Mouse (Mus musculus) liver, embryonic 15.5 days (tissue): ENCODE data around the gene Srsf3. TPM values are rescaled to one million over a fixed set of nuclear protein-coding genes. Genes with fewer than 3 reads are reported as not detected.

Experiments used
- ATAC-seq: fragments of 200-750 bp; cut with Nextera tagmentation; 2 replicates; pipeline ENCODE4 v1.8.0; 2017; ENCODE audit warnings: moderate number of reproducible peaks, mild to moderate bottlenecking, moderate library complexity; ENCODE audit not compliant: insufficient read depth
- H3K27ac ChIP-seq: fragments of 300-500 bp; sonication (generic); replicated peaks from 2 replicates; pipeline ENCODE4 v1.5.1; 2015; ENCODE audit warnings: mild to moderate bottlenecking, inconsistent platforms
- H3K27me3 ChIP-seq: fragments of 300-500 bp; sonication (generic); 2 replicates; pipeline ENCODE4 v1.6.1; 2015; ENCODE audit warnings: mild to moderate bottlenecking, inconsistent platforms
- H3K36me3 ChIP-seq: fragments of 300-500 bp; sonication (generic); replicated peaks from 2 replicates; pipeline ENCODE4 v1.6.1; 2015; ENCODE audit warnings: moderate library complexity, mild to moderate bottlenecking, inconsistent platforms
- H3K4me1 ChIP-seq: fragments of 300-500 bp; sonication (generic); replicated peaks from 2 replicates; pipeline ENCODE4 v1.6.1; 2015; ENCODE audit warnings: inconsistent platforms
- H3K4me2 ChIP-seq: fragments of 300-500 bp; sonication (generic); 2 replicates; pipeline ENCODE4 v1.6.1; 2015; ENCODE audit warnings: moderate library complexity, mild to moderate bottlenecking, inconsistent platforms
- H3K4me3 ChIP-seq: fragments of 300-500 bp; sonication (generic); replicated peaks from 2 replicates; pipeline ENCODE4 v1.5.1; 2015; ENCODE audit warnings: mild to moderate bottlenecking, inconsistent platforms
- H3K9ac ChIP-seq: fragments of 300-500 bp; sonication (generic); 2 replicates; pipeline ENCODE4 v1.6.1; 2015; ENCODE audit warnings: moderate library complexity, mild to moderate bottlenecking, inconsistent platforms
- H3K9me3 ChIP-seq: fragments of 300-500 bp; sonication (generic); replicated peaks from 2 replicates; pipeline ENCODE4 v1.6.1; 2016; ENCODE audit warnings: inconsistent platforms
- WGBS: fragments of 180-500 bp; shearing (Covaris S2); methylation state at CpG from one replicate; pipeline ENCODE4 v1.1.7; 2015; ENCODE audit warnings: mixed read lengths; ENCODE audit not compliant: insufficient replicate concordance; 5-methylcytosine and 5-hydroxymethylcytosine counted together
- polyA plus RNA-seq: library from polyadenylated mRNA; unstranded; fragments of >200 nt; fragmentation: Nextera tagmentation; extraction: Ambion mirVana; gene quantifications from 2 replicates; pipeline ENCODE4 v1.2.1, GENCODE M21; 2015

The Srsf3 gene
- polyA plus RNA-seq, 1 experiment from 2014 or later, result 215 TPM

DNA sequence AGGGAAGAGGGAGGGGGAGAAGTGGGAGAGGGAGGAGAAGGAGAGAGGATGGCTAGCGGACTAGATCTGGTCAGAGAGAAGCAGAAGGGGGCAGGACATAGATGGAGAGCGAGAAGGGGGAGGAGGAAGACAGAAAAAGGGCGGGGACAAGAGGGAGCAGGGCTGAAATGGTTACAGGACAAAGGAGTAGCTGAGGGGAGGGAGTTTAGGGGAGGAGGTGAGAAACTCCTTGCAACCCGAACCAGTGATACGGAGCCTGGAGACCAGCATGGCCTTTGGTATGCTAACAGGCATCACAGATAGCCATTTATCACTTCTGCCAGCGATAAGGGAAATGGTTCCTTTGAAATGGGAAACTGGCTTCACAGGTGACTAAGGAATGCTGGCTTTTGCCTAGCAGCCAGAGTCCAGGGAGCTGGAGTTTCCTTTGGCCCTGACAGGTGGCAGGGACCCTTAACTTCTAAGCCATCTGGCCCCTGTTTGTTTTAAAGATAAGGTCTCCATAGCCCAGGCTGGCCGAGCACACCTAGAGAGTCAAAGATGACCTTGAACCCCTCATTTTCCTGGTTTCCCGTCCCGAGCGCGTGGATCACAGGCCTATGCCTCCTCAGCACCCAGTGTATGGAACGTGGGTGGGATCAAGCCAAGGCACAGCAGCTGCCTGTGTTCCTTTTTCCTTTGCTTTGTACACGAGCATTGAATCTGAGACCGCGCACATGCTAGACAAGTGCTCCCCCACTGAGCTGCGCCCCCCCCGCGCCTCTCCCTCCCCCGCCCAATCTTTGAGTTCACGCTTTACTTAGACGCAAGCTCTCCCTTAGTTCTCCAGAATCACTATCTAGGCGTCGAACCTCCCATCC lies 48.6 kb downstream of the Srsf3 start:
- Histone ChIP-seq H3K27me3 (peaks cover 58% of the 10 kb centered on the region), H3K9ac (no peak overlapping the region), H3K4me3 (no peak overlapping the region), H3K27ac (no peak overlapping the region), H3K36me3 (no peaks in the 10 kb centered on the region), H3K9me3 (no peaks in the 10 kb centered on the region), H3K4me2 (peak overlapping the region; percentile 49), H3K4me1 (peaks cover 27% of the 10 kb centered on the region)
- ATAC-seq, result no peak
- WGBS, result 9% methylated on average over 23 of the region's 23 CpGs

DNA sequence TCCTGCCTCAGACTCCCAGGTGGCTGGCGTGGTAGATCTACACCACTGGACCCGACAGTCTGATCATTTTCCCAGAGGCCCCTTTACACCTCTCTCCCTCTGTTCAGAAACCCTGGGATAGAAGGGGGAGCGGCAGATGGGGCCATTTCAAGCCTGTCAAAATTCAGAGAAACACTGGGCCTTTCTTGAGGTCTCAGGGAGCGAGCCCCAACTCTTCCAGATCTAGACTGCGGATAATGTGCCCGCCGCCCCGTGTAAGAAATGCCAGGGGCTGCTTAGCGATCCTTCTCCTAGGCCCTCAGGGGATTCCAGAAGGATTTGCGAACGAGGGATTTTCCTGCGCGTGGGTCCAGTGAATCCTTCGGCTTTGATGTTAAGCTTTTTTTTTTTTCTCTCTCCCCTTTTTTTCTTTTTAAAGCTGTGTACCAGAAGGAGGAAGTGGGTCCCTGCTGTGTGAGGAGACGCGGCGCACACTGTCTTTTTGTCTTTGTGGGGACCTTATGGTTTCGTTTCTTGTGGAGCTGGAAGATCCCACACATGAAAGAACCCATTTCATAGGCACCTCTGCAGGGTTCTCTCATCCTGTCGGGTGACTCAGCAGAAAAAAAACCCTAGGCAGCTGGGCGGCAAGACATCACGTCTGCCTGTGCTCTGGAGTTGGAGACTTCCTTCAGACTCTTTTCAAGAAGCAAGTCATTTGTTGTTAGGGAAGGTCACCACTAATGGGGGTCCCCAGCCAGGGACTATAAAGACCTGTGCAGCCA lies 49.4 kb downstream of the Srsf3 start:
- Histone ChIP-seq H3K27me3 (peaks cover 54% of the 10 kb centered on the region), H3K4me2 (peak overlapping the region; percentile 49), H3K9ac (no peak overlapping the region), H3K4me1 (peaks cover 27% of the 10 kb centered on the region), H3K9me3 (no peaks in the 10 kb centered on the region), H3K4me3 (peak overlapping the region; percentile 14; the same call in 1 of the 2 replicates), H3K27ac (no peak overlapping the region), H3K36me3 (no peaks in the 10 kb centered on the region)
- ATAC-seq, result no peak
- WGBS, result 9% methylated on average over 21 of the region's 21 CpGs

DNA sequence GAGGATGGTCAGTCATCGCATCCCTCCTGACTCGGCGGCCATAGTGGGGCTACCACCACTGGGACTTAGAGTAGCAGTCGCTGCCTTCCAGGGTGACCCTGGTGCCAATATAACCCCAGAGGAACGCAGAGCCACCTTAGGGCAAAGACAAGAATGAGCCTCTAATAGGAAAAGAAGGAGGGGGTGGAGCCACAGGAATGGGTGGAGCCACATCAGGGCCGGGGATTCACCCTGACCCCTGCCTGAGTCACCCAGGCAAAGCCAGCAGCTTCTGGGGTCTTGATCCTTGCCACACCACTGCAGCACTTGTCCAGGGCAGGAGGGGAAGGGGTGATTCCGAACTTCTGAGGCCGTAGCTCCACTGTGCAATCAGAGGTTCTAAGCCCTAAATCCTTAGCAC lies 51.2 kb downstream of the Srsf3 start:
- WGBS, result 80% methylated on average over 8 of the region's 8 CpGs
- no peak overlapping the region for H3K27ac ChIP-seq

DNA sequence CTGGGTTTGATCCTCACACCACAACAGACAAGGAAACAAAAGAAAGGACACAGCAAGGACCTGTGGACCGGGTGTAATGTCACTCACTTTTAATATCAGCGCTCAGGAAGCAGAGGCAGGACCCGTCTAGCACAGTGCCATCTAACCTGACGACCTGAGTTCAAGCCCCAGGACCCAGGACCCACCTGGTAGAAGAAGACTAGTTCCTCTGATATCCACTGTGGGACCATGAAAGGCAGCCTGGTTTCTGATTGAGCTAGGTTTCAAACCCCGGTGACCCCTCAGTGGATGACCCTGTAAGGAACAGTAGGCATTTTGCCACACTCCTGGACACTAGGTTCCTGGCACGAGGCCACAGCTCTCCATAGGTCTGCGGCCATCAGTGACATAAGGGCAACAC lies 52.2 kb downstream of the Srsf3 start:
- Histone ChIP-seq H3K36me3 (no peaks in the 10 kb centered on the region), H3K27me3 (peaks cover 28% of the 10 kb centered on the region), H3K4me3 (no peak overlapping the region), H3K4me1 (peaks cover 17% of the 10 kb centered on the region), H3K27ac (no peak overlapping the region), H3K9ac (no peak overlapping the region), H3K9me3 (no peaks in the 10 kb centered on the region), H3K4me2 (no peak overlapping the region)
- 79% methylated on average over 7 of the region's 7 CpGs for whole genome bisulfite sequencing
- ATAC-seq, result no peak

More for the DNA sequence above, 51.2 kb downstream of the Srsf3 start:
- Histone ChIP-seq H3K4me2 (no peak overlapping the region), H3K4me3 (no peak overlapping the region), H3K9ac (no peak overlapping the region), H3K27me3 (peaks cover 39% of the 10 kb centered on the region), H3K9me3 (no peaks in the 10 kb centered on the region), H3K36me3 (no peaks in the 10 kb centered on the region), H3K4me1 (peaks cover 22% of the 10 kb centered on the region)
- ATAC-seq, result no peak

DNA sequence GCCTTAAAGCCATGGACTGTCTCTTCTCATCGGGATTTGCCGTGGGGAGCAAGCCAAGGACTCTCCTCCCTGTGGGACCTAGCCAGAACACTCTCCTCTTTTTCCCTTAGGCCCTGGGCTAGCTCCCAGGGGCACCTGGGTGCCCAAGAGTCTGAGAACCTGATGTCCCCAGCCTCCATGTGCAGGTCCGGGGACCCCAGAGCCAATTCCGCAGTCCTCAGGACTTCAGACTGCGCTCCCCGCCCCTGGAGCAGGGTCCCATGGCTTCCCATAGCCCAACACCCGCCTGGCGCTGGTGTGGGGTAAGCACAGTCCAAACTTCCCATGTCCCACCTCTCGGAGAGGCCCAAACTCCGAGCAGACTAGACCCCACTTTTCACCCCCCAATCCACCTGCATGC lies 52.8 kb downstream of the Srsf3 start:
- no peak overlapping the region for H3K9ac ChIP-seq
- 70% methylated on average over 10 of the region's 10 CpGs for WGBS
- H3K36me3 ChIP-seq, result no peaks in the 10 kb centered on the region
- ATAC-seq, result no peak
- H3K27me3 ChIP-seq, result peaks cover 22% of the 10 kb centered on the region
- no peaks in the 10 kb centered on the region for H3K9me3 ChIP-seq
- peaks cover 17% of the 10 kb centered on the region for H3K4me1 ChIP-seq
- no peak overlapping the region for H3K4me3 ChIP-seq
- no peak overlapping the region for H3K4me2 ChIP-seq
- H3K27ac ChIP-seq, result no peak overlapping the region

DNA sequence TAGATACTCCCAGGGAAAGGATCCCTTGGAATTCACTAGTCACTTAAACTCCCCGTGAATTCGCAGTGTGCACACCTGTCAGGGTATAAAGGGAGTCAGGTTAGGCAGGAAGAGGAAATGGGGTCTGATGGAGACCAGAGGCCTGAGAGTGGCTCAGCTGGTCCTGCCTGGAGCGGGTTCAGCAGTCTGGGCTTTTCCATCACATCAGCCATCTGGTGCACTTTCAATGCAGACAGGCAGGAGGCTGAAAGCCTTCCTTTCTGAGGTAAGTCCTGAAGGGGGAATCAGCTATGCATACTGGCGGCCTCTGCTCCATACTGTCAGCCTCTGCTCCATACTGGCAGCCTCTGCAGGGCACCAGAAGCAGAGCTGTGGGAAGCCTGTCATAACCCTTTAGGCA lies 54.5 kb downstream of the Srsf3 start:
- Histone ChIP-seq H3K4me2 (no peak overlapping the region), H3K4me1 (peaks cover 5% of the 10 kb centered on the region), H3K9ac (no peak overlapping the region), H3K36me3 (no peaks in the 10 kb centered on the region), H3K27me3 (peaks cover 18% of the 10 kb centered on the region), H3K27ac (no peak overlapping the region), H3K9me3 (no peaks in the 10 kb centered on the region), H3K4me3 (no peak overlapping the region)
- ATAC-seq, result no peak
- WGBS, result 64% methylated on average over 4 of the region's 4 CpGs

DNA sequence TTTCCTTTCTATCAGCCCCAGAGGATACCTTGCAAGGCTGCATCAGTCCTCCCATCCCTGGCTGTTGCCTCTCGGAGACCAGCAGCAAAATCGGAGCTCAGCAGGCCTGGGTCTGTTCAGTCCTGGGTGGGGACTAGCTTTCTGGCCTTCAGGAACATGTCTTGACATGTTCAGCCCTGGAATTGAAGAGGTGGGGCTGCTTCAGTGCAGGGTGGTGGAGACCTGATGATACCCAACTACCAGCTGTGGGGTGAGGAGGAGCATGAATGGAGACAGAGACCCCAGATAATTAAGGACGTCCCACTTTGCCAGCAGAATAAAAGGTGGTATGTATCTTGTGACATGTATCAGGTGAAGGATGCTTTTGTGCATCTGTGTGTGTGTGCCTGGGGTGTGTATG lies 58.3 kb downstream of the Srsf3 start, which contains the start of gene Cdkn1a:
TSS of gene Cdkn1a (plus strand) at position 201 of the 400 bp plus-strand sequence.
- Histone ChIP-seq H3K36me3 (no peaks in the 10 kb centered on the region), H3K27ac (no peak within 1 kb of the TSS), H3K9me3 (no peaks in the 10 kb centered on the region), H3K4me2 (no peak within 1 kb of the TSS), H3K9ac (no peak within 1 kb of the TSS), H3K4me1 (peaks cover 25% of the 10 kb centered on the region), H3K27me3 (peaks cover 51% of the 10 kb centered on the region), H3K4me3 (no peak within 1 kb of the TSS)
- WGBS, result 58% methylated on average over 3 of the region's 3 CpGs
- ATAC-seq, result no peak

DNA sequence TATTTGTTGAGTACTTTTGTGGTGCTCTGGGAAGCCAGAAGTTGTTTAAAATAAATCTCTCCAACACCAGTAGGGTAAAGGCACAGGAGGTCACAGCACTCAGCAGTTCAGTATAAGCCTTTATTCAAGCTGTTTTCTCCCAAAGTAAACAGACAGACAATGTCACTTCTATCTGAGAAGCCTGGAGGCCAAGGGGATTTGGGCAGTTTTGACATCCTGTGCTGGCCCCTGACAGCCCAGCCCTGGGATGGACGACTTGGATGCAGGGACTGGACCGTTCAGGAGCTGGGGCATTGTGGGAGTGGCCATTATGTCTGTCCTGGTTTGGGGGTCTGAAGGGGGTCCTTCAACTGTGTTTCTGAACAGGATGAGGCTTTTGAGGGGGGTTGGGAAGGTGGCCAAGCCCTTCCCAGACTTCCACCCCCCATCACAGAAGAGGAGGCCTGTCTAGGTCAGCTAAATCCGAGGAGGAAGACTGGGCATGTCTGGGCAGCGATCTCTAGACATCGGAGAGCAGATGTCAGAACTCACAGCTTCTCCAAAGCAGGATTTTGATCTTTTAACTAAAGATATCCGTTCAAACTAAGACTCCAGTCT lies 59.0 kb downstream of the Srsf3 start:
- no peak for ATAC-seq
- no peak overlapping the region for H3K9ac ChIP-seq
- H3K4me2 ChIP-seq, result no peak overlapping the region
- no peak overlapping the region for H3K4me3 ChIP-seq
- no peak overlapping the region for H3K27ac ChIP-seq
- peaks cover 27% of the 10 kb centered on the region for H3K4me1 ChIP-seq
- WGBS, result 44% methylated on average over 6 of the region's 6 CpGs
- no peaks in the 10 kb centered on the region for H3K36me3 ChIP-seq
- H3K27me3 ChIP-seq, result peaks cover 53% of the 10 kb centered on the region
- H3K9me3 ChIP-seq, result no peaks in the 10 kb centered on the region

DNA sequence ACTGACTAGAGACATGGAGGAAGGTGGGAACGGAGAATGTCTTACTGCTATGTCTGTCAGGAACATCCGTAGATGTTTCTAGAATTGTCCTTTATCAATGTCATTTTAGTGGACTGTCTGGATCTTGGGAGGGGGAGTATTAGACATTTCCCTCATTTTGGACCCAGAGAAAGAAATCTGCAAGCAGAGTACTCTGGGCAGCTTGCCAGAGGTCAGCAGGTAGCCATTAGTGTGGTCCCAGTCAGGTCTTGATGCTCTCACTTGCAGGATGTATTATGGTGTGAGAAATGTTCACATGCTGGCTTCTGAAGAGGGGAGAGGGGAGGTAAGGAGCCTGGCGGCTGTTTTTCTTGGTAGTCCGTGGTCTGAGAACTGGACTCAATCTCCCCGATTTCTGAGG lies 60.1 kb downstream of the Srsf3 start:
- Histone ChIP-seq H3K9ac (no peak overlapping the region), H3K27ac (no peak overlapping the region), H3K36me3 (no peaks in the 10 kb centered on the region), H3K9me3 (no peaks in the 10 kb centered on the region), H3K4me1 (peaks cover 27% of the 10 kb centered on the region), H3K27me3 (peaks cover 53% of the 10 kb centered on the region), H3K4me2 (no peak overlapping the region), H3K4me3 (no peak overlapping the region)
- 45% methylated on average over 5 of the region's 5 CpGs for WGBS
- ATAC-seq, result no peak
